ENCODE assay signal across 27 mouse cellular contexts in genomic region chr11:12443185-12443584, GRCm38 (mm10). TPM values are rescaled to one million over a fixed set of nuclear protein-coding genes. Genes with fewer than 3 reads are reported as not detected.
"Had no signal": no experiment of that assay in that cellular context is flagged by ENCODE, and none has a peak within 500 bp of the region (broad histone marks: within the 10 kb centered on the region; RNA-seq: fewer than 3 reads in every experiment).

No protein-coding gene starts in this region.

- H3K4me1 ChIP-seq: heart, embryonic 15.5 days; hindbrain, embryonic 13.5 days; hindbrain, embryonic 15.5 days; kidney, embryonic 15.5 days; limb, embryonic 13.5 days; limb, embryonic 15.5 days; liver, embryonic 12.5 days had no signal

- ATAC-seq: hindbrain, postnatal 0 days; intestine, embryonic 16.5 days; liver, embryonic 12.5 days had no signal

- H3K4me2 ChIP-seq: heart, embryonic 13.5 days; heart, embryonic 15.5 days; hindbrain, embryonic 13.5 days; hindbrain, embryonic 15.5 days; kidney, embryonic 15.5 days; limb, embryonic 13.5 days; limb, embryonic 15.5 days; liver, embryonic 12.5 days had no signal

- H3K36me3 ChIP-seq: heart, embryonic 10.5 days; heart, embryonic 13.5 days; heart, embryonic 15.5 days; hindbrain, embryonic 13.5 days; hindbrain, embryonic 15.5 days; kidney, embryonic 15.5 days; limb, embryonic 13.5 days; limb, embryonic 15.5 days; liver, embryonic 12.5 days had no signal

- DNase-seq: gastrocnemius, postnatal 14 days; gastrocnemius, postnatal 36 days; heart, adult 18-20 months; heart, postnatal 14 days; heart, postnatal 36 days; kidney, adult 11 months; kidney, adult 2 months; kidney, adult 9 months; kidney, postnatal 14 days; kidney, postnatal 36 days; layer of hippocampus, adult 9-11 months; layer of hippocampus, postnatal 36 days; left cerebral cortex, postnatal 4 days had no signal

- H3K27me3 ChIP-seq: heart, embryonic 13.5 days; heart, embryonic 15.5 days; hindbrain, embryonic 13.5 days; hindbrain, embryonic 15.5 days; kidney, embryonic 15.5 days; limb, embryonic 13.5 days; limb, embryonic 15.5 days; liver, embryonic 12.5 days had no signal

- H3K9me3 ChIP-seq: heart, embryonic 10.5 days; heart, embryonic 13.5 days; heart, embryonic 15.5 days; hindbrain, embryonic 13.5 days; hindbrain, embryonic 15.5 days; kidney, embryonic 15.5 days; limb, embryonic 13.5 days; limb, embryonic 15.5 days; liver, embryonic 12.5 days had no signal

- H3K4me3 ChIP-seq: heart, embryonic 10.5 days; heart, embryonic 13.5 days; heart, embryonic 15.5 days; hindbrain, embryonic 13.5 days; hindbrain, embryonic 15.5 days; kidney, embryonic 15.5 days; limb, embryonic 13.5 days; limb, embryonic 15.5 days; liver, embryonic 12.5 days had no signal

- H3K27ac ChIP-seq: heart, embryonic 10.5 days; heart, embryonic 13.5 days; heart, embryonic 15.5 days; hindbrain, embryonic 13.5 days; hindbrain, embryonic 15.5 days; hindbrain, postnatal 0 days; kidney, embryonic 15.5 days; kidney, postnatal 0 days; limb, embryonic 13.5 days; limb, embryonic 15.5 days; liver, embryonic 12.5 days; liver, embryonic 14.5 days had no signal

- H3K9ac ChIP-seq: heart, embryonic 13.5 days; heart, embryonic 15.5 days; hindbrain, embryonic 13.5 days; hindbrain, embryonic 15.5 days; kidney, embryonic 15.5 days; limb, embryonic 13.5 days; limb, embryonic 15.5 days; liver, embryonic 12.5 days; liver, embryonic 14.5 days had no signal

RNA-seq across cellular contexts. Expression of gene Cobl, which starts 21.6 kb away (rescaled TPM):
- total RNA-seq: hematopoietic stem cell, adult 5-6 weeks had no signal
